ENCODE assay signal across 18 mouse cellular contexts in the genomic region with DNA sequence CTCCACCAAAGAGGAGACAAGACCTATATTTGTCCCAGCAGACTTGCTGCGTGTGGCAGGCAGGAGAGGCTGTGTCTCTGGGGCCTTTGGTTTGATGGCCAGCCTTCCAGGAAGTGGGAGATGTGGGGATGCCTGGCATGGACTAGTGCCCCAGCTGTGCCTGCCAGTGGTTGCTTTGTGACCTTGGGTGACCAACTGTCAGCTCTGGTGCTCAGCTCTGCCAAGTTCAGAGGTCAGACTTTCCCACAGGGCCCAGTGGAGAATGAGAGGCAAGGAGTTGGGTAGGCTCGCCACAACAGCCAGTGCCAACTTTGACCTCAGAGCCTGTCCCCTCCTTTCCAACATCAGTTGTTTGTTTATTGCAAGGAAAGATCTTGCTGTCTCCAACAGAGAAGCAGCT.
DNase-seq lines count a peak whose midpoint lies in the region; TF ChIP-seq lines count a peak whose summit lies in the region.
"Had no signal": no experiment of that assay in that cellular context is flagged by ENCODE, and none has a peak within 500 bp of the region (broad histone marks: within the 10 kb centered on the region; RNA-seq: fewer than 3 reads in every experiment).

No protein-coding gene starts in this region.

- no peak overlapping the region for H3K4me3 ChIP-seq in gastrocnemius, adult 2 months
- H3K4me3 ChIP-seq: embryonic facial prominence, embryonic 13.5 days; forebrain, embryonic 12.5 days; heart, adult 2 months; heart, embryonic 12.5 days; hindbrain, embryonic 10.5 days; intestine, embryonic 15.5 days had no signal

- DNase-seq in gastrocnemius, adult 2 months = peak; percentile 14
- no peak for DNase-seq in gastrocnemius, postnatal 4 days (ENCODE audit: low spot score in 2 of 2)
- DNase-seq in kidney, postnatal 36 days = peak; percentile 19 to 29
- DNase-seq in kidney, postnatal 4 days = no peak
- DNase-seq in 416B (ENCODE audit: low read depth) (peak; percentile 8), adipocyte (ENCODE audit: low spot score) (peak; percentile 66)
- no peak for DNase-seq in urinary bladder, postnatal 36 days (ENCODE audit: low spot score in 2 of 2)
- DNase-seq: B cell, adult 2 months; cerebellum, adult 18-20 months; cerebellum, adult 9-11 months; cerebellum, postnatal 36 days; heart, adult 2 months had no signal

- intact Hi-C loops in gastrocnemius, adult 2 months (cut with DNase I) = no loop called here

- H3K27ac ChIP-seq in gastrocnemius, adult 2 months = no peak overlapping the region
- H3K27ac ChIP-seq: embryonic facial prominence, embryonic 13.5 days; forebrain, embryonic 12.5 days; heart, adult 2 months; hindbrain, embryonic 10.5 days; hindbrain, embryonic 14.5 days; intestine, embryonic 15.5 days had no signal

- TF ChIP-seq CTCF in gastrocnemius, adult 2 months (IDR thresholded peaks at IDR 0.05) = no peak

Comparison
In these comparisons a context has a peak if more than half of its experiments do, and no peak if none do; other contexts are left out.
1. DNase-seq: peak in gastrocnemius, adult 2 months (single experiment), kidney, postnatal 36 days (2 of 2), 416B (single experiment) and adipocyte (single experiment); none in gastrocnemius, postnatal 4 days (0 of 2), kidney, postnatal 4 days (0 of 2) and urinary bladder, postnatal 36 days (0 of 2).